Mouse (Mus musculus): ENCODE data around the gene Rcor3.

- TF ChIP-seq MAFK (IDR thresholded peaks at IDR 0.05; ENCODE audit: insufficient read depth, low read depth, low read length) (no peak), ZC3H11A (IDR thresholded peaks at IDR 0.05; ENCODE audit: borderline replicate concordance, low read depth, low read length) (no peak)
Measured at GRCm38 (mm10) chr1:192115378-192115777, 22.5 kb downstream of the Rcor3 start.
